Mouse (Mus musculus): Measurements from ENCODE around the gene Cyb5r4.

DNA sequence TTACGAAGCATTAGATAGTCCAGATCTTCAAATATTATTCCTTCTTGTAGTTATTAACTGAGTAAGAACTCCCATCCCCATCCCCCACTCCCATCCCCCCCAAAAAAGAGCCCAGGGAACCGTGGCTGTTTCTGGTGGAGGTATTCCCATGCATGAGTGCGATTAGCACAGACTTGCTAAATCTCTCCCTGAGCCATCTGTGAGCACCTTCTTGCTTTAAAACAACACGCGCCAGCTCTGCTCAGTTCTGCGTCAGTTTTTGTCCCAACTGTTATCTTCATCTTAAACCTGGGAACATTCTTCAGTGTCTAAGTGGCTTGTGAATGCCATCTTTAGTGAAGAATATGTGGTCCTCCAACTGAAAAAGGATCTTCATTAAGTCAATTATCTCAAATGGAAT, 13.3 kb upstream of the Cyb5r4 start:
- TF ChIP-seq MAX (IDR thresholded peaks at IDR 0.05) (no peak), CTCF (IDR thresholded peaks at IDR 0.05; ENCODE audit: control insufficient read depth, insufficient read depth, insufficient read length) (no peak)
